Mouse (Mus musculus) hindbrain, embryonic 15.5 days (tissue): ENCODE measurements at regions not wholly inside any gene's neighbourhood (a gene's known extent, or its start where the extent isn't known, plus 50 kb on each side); places are given as distances from the start of the nearest gene placed in this dataset.

ENCODE experiments used
- ATAC-seq: fragments of 200-750 bp; cut with Nextera tagmentation; 2 replicates; pipeline ENCODE4 v1.8.0; 2017; ENCODE audit warnings: low read depth, moderate number of reproducible peaks, moderate TSS enrichment; ENCODE audit not compliant: low FRiP score
- H3K27ac ChIP-seq: fragments of 300-500 bp; sonication (generic); replicated peaks from 2 replicates; pipeline ENCODE4 v1.5.1; 2015; ENCODE audit warnings: mild to moderate bottlenecking, inconsistent platforms
- H3K27me3 ChIP-seq: fragments of 300-500 bp; sonication (generic); 2 replicates; pipeline ENCODE4 v1.6.1; 2015; ENCODE audit warnings: control low read depth, inconsistent platforms
- H3K36me3 ChIP-seq: fragments of 300-500 bp; sonication (generic); 2 replicates; pipeline ENCODE4 v1.6.1; 2015; ENCODE audit warnings: control low read depth, inconsistent platforms
- H3K4me1 ChIP-seq: fragments of 300-500 bp; sonication (generic); replicated peaks from 2 replicates; pipeline ENCODE4 v1.6.1; 2015; ENCODE audit warnings: control low read depth, inconsistent platforms
- H3K4me2 ChIP-seq: fragments of 300-500 bp; sonication (generic); 2 replicates; pipeline ENCODE4 v1.6.1; 2015; ENCODE audit warnings: moderate library complexity, mild to moderate bottlenecking, inconsistent platforms
- H3K4me3 ChIP-seq: fragments of 300-500 bp; sonication (generic); 2 replicates; pipeline ENCODE4 v1.5.1; 2015; ENCODE audit warnings: mild to moderate bottlenecking, inconsistent platforms
- H3K9ac ChIP-seq: fragments of 300-500 bp; sonication (generic); 2 replicates; pipeline ENCODE4 v1.6.1; 2015; ENCODE audit warnings: inconsistent platforms
- H3K9me3 ChIP-seq: fragments of 300-500 bp; sonication (generic); 2 replicates; pipeline ENCODE4 v1.6.1; 2016; ENCODE audit warnings: control low read depth, inconsistent platforms
- WGBS: fragments of 180-500 bp; shearing (Covaris S2); methylation state at CpG from one replicate; pipeline ENCODE4 v1.1.7; 2015; 5-methylcytosine and 5-hydroxymethylcytosine counted together

- Histone ChIP-seq H3K4me1 (no peaks in the 10 kb centered on the region), H3K9me3 (no peaks in the 10 kb centered on the region)
- ATAC-seq, result no peak
These were observed 57.8 kb upstream of the Chchd3 start for GRCm38 (mm10) chr6:33117877-33118276.

GRCm38 (mm10) chr6:33120581-33120980 lies 60.5 kb upstream of the Chchd3 start:
- Histone ChIP-seq H3K4me2 (no peak overlapping the region), H3K4me1 (no peaks in the 10 kb centered on the region), H3K27ac (no peak overlapping the region), H3K9ac (no peak overlapping the region), H3K4me3 (no peak overlapping the region), H3K36me3 (no peaks in the 10 kb centered on the region), H3K9me3 (no peaks in the 10 kb centered on the region), H3K27me3 (no peaks in the 10 kb centered on the region)
- no peak for ATAC-seq

More at GRCm38 (mm10) chr6:33117877-33118276, 57.8 kb upstream of the Chchd3 start:
- Histone ChIP-seq H3K36me3 (no peaks in the 10 kb centered on the region), H3K4me3 (no peak overlapping the region), H3K27me3 (no peaks in the 10 kb centered on the region), H3K4me2 (no peak overlapping the region), H3K27ac (no peak overlapping the region), H3K9ac (no peak overlapping the region)
- WGBS, result 65% methylated on average over 1 of the region's 1 CpGs

DNA sequence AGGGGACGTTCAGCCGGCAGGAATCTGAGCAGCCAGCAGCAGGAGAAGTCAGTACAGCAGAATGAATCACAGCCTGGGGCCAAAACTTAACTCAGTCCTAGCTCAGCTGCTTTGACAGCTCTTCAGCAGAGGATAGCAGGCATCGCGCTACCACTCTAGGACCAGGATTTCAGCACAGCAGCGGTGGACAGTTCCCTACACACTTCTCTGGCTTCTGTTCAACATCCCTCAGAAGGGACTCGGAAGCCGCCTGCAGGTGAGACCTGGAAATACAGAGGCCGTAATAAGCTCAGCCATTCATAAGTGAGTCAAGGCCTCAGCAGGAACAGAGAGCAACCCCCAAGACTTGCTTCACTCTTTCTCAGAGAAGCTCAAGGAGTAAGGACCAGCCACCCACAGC lies 66.5 kb upstream of the Chchd3 start:
- Histone ChIP-seq H3K4me1 (no peaks in the 10 kb centered on the region), H3K9ac (no peak overlapping the region), H3K27ac (no peak overlapping the region), H3K4me3 (no peak overlapping the region), H3K9me3 (no peaks in the 10 kb centered on the region), H3K36me3 (no peaks in the 10 kb centered on the region), H3K4me2 (no peak overlapping the region), H3K27me3 (no peaks in the 10 kb centered on the region)
- WGBS, result 7% methylated on average over 8 of the region's 8 CpGs
- ATAC-seq, result 0 out of 2 replicates have a peak, but pooled peaks have one; percentile 45

- Histone ChIP-seq H3K9ac (no peak overlapping the region), H3K4me3 (no peak overlapping the region), H3K4me1 (no peaks in the 10 kb centered on the region), H3K9me3 (no peaks in the 10 kb centered on the region), H3K36me3 (no peaks in the 10 kb centered on the region), H3K27ac (no peak overlapping the region), H3K27me3 (no peaks in the 10 kb centered on the region), H3K4me2 (no peak overlapping the region)
- ATAC-seq, result peak; percentile 34; the same call in 1 of the 2 replicates
- 47% methylated on average over 7 of the region's 7 CpGs for WGBS
These were observed 76.8 kb upstream of the Chchd3 start for GRCm38 (mm10) chr6:33136906-33137305.

DNA sequence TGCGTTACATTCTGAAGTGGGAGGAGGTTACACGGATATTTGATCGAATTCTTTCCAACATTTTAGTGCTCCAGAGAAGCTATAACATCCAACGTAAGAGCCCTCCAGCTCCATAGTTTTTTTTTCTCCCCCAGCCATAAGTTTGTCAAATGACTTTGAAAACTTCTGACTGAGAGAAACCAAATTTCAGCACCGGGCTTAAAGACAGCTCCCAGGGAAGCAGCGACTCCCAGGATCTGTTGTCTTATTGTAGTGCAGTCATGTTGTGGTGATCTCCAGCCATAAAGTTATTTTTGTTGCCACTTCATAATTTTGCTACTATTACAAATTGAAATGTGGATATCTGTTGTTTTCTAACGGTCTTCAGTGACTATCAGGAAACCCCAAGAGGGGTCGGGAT lies 77.8 kb upstream of the Chchd3 start:
- H3K9me3 ChIP-seq, result no peaks in the 10 kb centered on the region
- H3K4me2 ChIP-seq, result no peak overlapping the region
- H3K9ac ChIP-seq, result no peak overlapping the region
- no peak overlapping the region for H3K27ac ChIP-seq
- H3K36me3 ChIP-seq, result no peaks in the 10 kb centered on the region
- no peak for ATAC-seq
- no peaks in the 10 kb centered on the region for H3K4me1 ChIP-seq
- 50% methylated on average over 8 of the region's 8 CpGs for WGBS
- H3K4me3 ChIP-seq, result no peak overlapping the region
- H3K27me3 ChIP-seq, result no peaks in the 10 kb centered on the region

DNA sequence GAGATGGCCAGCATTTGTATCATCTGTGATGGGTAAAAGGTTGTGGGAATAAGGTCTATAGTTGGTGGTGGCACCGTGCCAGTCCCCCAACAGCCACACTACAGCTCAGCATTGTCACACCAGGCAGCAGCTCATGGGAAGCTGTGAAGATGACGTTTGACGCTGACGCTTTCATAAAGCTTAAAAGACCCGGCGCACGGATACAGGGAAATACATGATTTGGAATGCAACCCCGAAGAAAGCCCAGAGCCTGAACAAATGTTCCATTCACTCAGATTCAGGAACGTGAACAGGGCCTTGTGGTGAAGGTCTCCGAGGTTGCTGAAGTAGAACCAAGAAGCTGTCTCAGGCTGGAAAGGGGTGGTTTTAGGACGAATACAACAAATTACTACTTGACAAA lies 82.4 kb upstream of the Exoc4 start:
- Histone ChIP-seq H3K9me3 (no peaks in the 10 kb centered on the region), H3K9ac (no peak overlapping the region), H3K27me3 (no peaks in the 10 kb centered on the region), H3K4me1 (peaks cover 7% of the 10 kb centered on the region), H3K4me2 (peak overlapping the region; percentile 12; the same call in 1 of the 2 replicates), H3K4me3 (no peak overlapping the region), H3K36me3 (no peaks in the 10 kb centered on the region), H3K27ac (0 out of 2 replicates have a peak overlapping the region, but pooled peaks have one; percentile 15)
- WGBS, result 47% methylated on average over 11 of the region's 11 CpGs
- peak; percentile 59 for ATAC-seq

DNA sequence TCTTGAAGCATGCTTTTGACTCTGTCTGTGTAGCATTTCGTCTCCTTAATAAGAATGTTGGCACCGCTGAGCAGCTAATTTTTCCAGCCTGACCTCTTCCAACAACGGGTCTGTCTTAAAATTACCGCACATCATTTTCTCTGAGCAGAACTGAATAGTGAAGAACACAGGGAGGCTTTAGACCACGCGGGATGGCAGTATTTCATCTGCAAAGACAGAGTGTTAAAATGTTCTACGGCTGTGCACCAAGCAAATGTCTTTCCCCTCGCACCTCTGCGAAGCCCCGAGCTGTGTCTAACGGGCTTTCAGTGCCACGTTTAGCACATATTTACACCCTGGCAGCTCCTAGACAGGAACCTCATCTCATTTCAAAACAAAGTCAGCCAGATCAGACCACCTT lies 75.3 kb upstream of the Exoc4 start:
- no peaks in the 10 kb centered on the region for H3K9me3 ChIP-seq
- 0 out of 2 replicates have a peak overlapping the region, but pooled peaks have one; percentile 19 for H3K4me2 ChIP-seq
- no peaks in the 10 kb centered on the region; the same call in 1 of the 2 replicates for H3K4me1 ChIP-seq
- 50% methylated on average over 12 of the region's 12 CpGs for WGBS
- no peaks in the 10 kb centered on the region for H3K27me3 ChIP-seq
- 0 out of 2 replicates have a peak overlapping the region, but pooled peaks have one; percentile 5 for H3K27ac ChIP-seq
- H3K9ac ChIP-seq, result no peak overlapping the region
- H3K4me3 ChIP-seq, result no peak overlapping the region
- no peak for ATAC-seq
- H3K36me3 ChIP-seq, result no peaks in the 10 kb centered on the region

DNA sequence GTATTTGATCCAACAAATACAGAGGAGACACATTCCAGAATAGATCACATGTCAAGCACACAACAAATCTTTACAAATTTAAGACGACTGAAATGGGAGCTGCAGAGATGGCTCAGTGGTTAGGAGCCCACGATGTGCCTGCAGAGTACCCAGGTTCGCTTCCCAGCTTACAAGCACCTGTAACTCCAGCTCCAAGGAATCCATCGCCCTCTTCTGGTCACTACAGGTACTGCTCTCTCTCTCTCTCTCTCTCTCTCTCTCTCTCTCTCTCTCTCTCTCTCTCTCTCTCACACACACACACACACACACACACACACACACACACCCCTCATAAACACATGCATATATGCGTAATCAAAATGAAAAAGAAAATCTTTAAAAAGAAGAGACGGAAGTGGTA lies 74.3 kb upstream of the Exoc4 start:
- no peak for ATAC-seq
- Histone ChIP-seq H3K9me3 (no peaks in the 10 kb centered on the region), H3K27ac (no peak overlapping the region), H3K36me3 (no peaks in the 10 kb centered on the region), H3K4me3 (no peak overlapping the region), H3K4me1 (no peaks in the 10 kb centered on the region; the same call in 1 of the 2 replicates), H3K27me3 (no peaks in the 10 kb centered on the region), H3K9ac (no peak overlapping the region), H3K4me2 (no peak overlapping the region)
- 65% methylated on average over 6 of the region's 6 CpGs for WGBS

- WGBS, result 58% methylated on average over 11 of the region's 11 CpGs
- no peak for ATAC-seq
- H3K36me3 ChIP-seq, result no peaks in the 10 kb centered on the region
- H3K9ac ChIP-seq, result no peak overlapping the region
- H3K4me2 ChIP-seq, result 0 out of 2 replicates have a peak overlapping the region, but pooled peaks have one; percentile 0
- no peak overlapping the region for H3K27ac ChIP-seq
- H3K9me3 ChIP-seq, result no peaks in the 10 kb centered on the region
- no peak overlapping the region for H3K4me3 ChIP-seq
- H3K4me1 ChIP-seq, result peaks cover 5% of the 10 kb centered on the region; the same call in 1 of the 2 replicates
- H3K27me3 ChIP-seq, result no peaks in the 10 kb centered on the region
These were observed 59.2 kb upstream of the Exoc4 start for GRCm38 (mm10) chr6:33189521-33190246.

GRCm38 (mm10) chr6:33193823-33194222 lies 55.1 kb upstream of the Exoc4 start:
- H3K4me1 ChIP-seq, result peaks cover 5% of the 10 kb centered on the region; the same call in 1 of the 2 replicates
- H3K4me3 ChIP-seq, result no peak overlapping the region
- 82% methylated on average over 3 of the region's 3 CpGs for WGBS
- no peaks in the 10 kb centered on the region for H3K36me3 ChIP-seq
- ATAC-seq, result no peak
- no peak overlapping the region for H3K27ac ChIP-seq
- no peak overlapping the region for H3K4me2 ChIP-seq
- no peaks in the 10 kb centered on the region for H3K27me3 ChIP-seq
- H3K9me3 ChIP-seq, result no peaks in the 10 kb centered on the region
- H3K9ac ChIP-seq, result no peak overlapping the region
